Mouse (Mus musculus) lung, postnatal 0 days (tissue): Measurements from ENCODE around the gene Galnt4.

Experiments
- CTCF ChIP-seq: IDR thresholded peaks from 2 replicates; pipeline ENCODE4 v1.5.1; 2016; ENCODE audit warnings: antibody characterized with exemption, mild to moderate bottlenecking
- EP300 ChIP-seq: IDR thresholded peaks from 2 replicates; pipeline ENCODE4 v1.6.1; 2016; ENCODE audit warnings: antibody characterized with exemption, mild to moderate bottlenecking, control low read depth

DNA sequence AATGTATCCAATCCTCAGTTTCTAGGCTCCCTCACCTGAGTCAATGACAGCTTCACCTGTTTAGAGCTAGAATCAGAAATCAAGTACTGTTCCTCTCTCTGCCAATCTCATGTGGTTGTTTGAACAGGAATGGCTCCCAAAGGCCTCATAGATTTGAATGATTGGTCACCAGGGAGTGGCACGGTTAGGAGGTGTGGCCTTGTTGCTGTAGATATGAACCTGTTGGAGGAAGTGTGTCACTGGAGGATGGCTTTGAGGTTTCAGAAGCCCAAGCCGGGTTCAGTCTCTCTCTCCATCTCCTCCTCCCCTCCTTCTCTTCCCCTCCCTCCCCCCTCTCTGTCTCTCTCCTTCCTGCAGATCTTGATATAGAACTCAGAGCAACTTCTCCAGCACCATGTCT is 29.3 kb upstream of the Galnt4 start:
- TF ChIP-seq CTCF: no peak
- TF ChIP-seq EP300: no peak
